Mouse (Mus musculus) spleen, postnatal 0 days (tissue): ENCODE data around the gene Rtn2. TPM values are rescaled to one million over a fixed set of nuclear protein-coding genes. Genes with fewer than 3 reads are reported as not detected.

Experiments used
- polyA plus RNA-seq: library from polyadenylated mRNA; unstranded; fragments of >200 nt; fragmentation: Nextera tagmentation; extraction: Ambion mirVana; gene quantifications from 2 replicates; pipeline ENCODE4 v1.2.1, GENCODE M21; 2015

Gene Rtn2
- 4.2 and 4.7 TPM in 2 replicates for polyA plus RNA-seq

DNA sequence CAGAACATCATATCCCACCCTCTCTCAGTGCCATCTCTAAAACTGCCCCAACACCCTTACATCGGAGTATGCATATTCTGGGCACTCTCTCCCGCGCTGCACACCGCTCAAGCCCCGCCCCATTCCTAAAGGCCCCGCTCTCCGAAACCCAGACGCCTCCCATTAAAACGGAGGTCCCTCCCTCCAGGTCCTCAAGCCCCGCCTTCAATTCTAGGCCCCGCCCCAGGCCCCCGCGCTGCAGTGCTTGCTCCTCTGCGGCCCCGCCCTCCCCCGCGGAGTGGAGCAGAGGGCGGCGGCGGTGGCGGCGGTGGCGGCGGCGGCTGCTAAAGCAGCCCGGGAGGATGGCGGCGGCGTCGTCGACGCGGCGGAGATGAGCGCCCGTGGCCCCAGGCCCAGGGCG, at the start of gene Rtn2:
TSS of gene Rtn2 (plus strand) at position 240 of the 400 bp plus-strand sequence.

DNA sequence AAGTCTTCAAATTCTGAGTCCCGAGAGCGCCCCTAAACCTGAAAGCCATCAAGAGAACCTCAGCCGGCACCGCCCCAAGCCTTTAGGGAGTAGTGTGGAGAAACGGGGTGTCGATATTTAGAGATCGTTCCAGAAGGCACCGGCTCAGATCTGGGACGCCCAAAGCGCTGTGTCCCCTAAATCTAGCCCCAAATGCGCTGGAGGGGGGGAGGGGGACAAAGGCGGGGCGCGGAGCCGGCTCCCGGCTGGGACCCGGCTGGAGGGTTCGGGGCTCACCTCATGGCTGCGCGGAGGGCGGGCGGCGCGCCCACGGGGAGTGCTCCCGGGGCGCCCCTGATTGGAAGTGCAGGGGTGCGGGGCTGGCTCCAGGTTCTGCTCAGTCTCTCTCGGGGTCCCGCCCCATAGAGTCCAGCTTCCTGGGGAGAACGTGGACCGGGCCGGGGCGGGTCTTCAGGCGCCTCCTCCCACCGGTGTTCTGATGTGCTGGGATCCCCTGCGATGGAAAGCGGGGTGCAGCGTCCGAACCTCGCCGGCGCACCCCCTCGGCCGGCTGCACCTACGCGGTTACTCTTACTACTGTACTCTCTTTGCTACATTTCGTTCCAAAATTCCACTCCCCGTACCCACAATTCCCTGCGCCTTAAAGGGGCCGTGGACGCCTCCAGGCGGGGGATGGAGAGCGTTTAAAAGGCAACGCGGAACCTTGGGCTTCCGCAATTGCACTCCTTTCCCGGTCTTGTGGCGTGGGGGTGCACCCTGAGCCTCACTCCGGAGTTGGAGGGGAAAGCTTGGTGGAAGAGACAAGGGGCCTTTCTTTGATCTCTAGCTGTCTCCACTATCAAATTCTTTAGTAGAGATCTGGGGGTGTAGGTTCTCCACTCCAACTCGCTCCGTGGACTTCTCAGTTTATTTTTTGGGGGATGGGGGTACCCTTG, 10.9 kb upstream of the Rtn2 start, which contains the start of gene Vasp:
TSS of gene Vasp (minus strand) at position 580 of the 935 bp plus-strand sequence.

DNA sequence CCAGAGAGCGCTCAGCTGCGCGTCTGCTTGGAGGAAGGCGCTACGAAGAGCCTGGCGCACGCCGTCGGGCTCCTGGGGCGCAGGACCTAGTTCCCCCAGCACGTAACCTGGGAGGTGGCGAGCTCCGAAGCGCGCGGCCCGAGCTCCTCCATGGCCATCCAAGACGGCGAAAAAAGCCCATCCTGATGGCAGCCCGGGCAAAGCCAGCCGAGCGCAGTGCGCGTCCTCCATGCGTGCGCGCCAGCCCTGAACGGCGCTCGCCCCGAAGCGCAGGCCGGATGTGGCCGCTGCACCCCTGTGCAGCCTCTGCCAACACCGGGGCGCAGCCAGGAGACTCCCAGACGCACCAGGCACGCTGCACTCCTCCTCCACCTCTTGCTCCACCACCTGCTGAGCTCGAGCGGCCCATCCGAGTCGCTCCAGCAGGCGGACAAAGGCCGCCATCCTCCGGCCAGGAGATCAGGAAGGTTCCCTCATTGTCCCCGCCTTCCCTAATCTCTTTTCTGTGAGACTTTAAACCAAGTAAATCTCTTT, 2.8 kb upstream of the Rtn2 start, which contains the start of gene Ppm1n:
TSS of gene Ppm1n (minus strand) at position 484 of the 534 bp plus-strand sequence.

DNA sequence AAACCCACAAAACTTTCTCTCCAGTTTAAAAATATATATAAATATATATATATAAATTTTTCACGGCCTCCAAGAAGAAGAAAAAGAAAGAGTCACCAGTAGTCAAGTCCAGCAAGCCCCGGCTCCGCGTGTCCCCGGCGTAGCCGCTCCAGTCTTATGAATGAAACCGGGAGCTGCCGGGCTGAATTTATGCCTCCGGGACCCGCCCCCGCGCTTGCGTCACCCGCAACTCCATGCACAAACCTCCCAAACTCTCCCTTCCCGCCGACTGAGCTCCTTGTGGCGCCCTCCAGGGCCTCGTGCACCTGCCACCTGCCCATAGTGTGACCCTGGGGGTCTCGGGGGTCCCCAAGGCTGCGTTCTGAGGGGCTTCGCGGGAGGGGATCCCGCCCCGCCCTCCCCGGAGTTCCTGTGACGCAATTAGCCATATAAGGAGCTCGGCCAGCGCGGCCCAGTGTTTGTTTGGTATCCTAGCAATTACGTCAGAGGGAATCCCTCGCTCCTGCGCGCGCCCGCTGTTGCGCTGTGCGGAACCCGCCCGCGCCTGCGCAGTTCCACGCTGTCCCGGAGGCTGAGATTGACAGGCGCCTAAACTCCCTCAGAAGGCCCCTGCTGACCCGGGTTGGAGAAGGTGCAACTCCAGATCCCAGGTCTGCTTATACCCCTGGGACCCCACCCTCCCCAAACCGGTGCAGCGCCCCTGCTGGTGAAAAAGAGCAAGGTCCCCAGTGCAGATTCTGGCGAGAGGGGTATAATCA, 27.6 kb downstream of the Rtn2 start, which contains the start of gene Fosb:
TSS of gene Fosb (minus strand) at position 168 of the 758 bp plus-strand sequence.

GRCm38 (mm10) chr7:19344237-19344847, 61.9 kb downstream of the Rtn2 start, which contains the start of gene Ercc1:
TSS of gene Ercc1 (plus strand) at chr7:19344778.

Other genes with a start within 250 kb of the Rtn2 start
- not detected in 2 replicates for gene Rsph6a, start 227.9 kb upstream of the Rtn2 start, polyA plus RNA-seq
- 5.5 and 7.2 TPM in 2 replicates for gene Dmwd, start 206.4 kb upstream of the Rtn2 start, polyA plus RNA-seq
- gene Dmpk, start 198.8 kb upstream of the Rtn2 start, polyA plus RNA-seq = 9.4 and 11.5 TPM in 2 replicates
- gene Six5, start 188.0 kb upstream of the Rtn2 start, polyA plus RNA-seq = 1.4 and 2.4 TPM in 2 replicates
- gene Gm4969, start 164.3 kb upstream of the Rtn2 start, polyA plus RNA-seq = 0.25 and 0.51 TPM in 2 replicates
- gene Fbxo46, start 162.8 kb upstream of the Rtn2 start, polyA plus RNA-seq = 7.2 and 8.3 TPM in 2 replicates
- gene Qpctl, start 133.3 kb upstream of the Rtn2 start, polyA plus RNA-seq = 6.5 and 7.0 TPM in 2 replicates
- gene Snrpd2, start 132.9 kb upstream of the Rtn2 start, polyA plus RNA-seq = 84.5 and 92.5 TPM in 2 replicates
- gene Gipr, start 116.5 kb upstream of the Rtn2 start, polyA plus RNA-seq = 0.04 and 0.06 TPM in 2 replicates
- gene Eml2, start 106.2 kb upstream of the Rtn2 start, polyA plus RNA-seq = 3.9 and 5.1 TPM in 2 replicates
- gene Gpr4, start 70.1 kb upstream of the Rtn2 start, polyA plus RNA-seq = 0.59 and 0.81 TPM in 2 replicates
- 14.7 and 14.8 TPM in 2 replicates for gene Opa3, start 54.3 kb upstream of the Rtn2 start, polyA plus RNA-seq
- 71.2 and 86.4 TPM in 2 replicates for gene Vasp, start 10.8 kb upstream of the Rtn2 start, polyA plus RNA-seq
- gene Ppm1n, start 2.6 kb upstream of the Rtn2 start, polyA plus RNA-seq = 0.18 and 0.19 TPM in 2 replicates
- gene Fosb, start 27.4 kb downstream of the Rtn2 start, polyA plus RNA-seq = 0.07 TPM in 1 of 2 replicates, not detected in the other
- 25.0 and 25.6 TPM in 2 replicates for gene Ercc1, start 62.2 kb downstream of the Rtn2 start, polyA plus RNA-seq
- 14.4 and 16.6 TPM in 2 replicates for gene Cd3eap, start 76.9 kb downstream of the Rtn2 start, polyA plus RNA-seq
- 1.8 and 2.3 TPM in 2 replicates for gene Ppp1r13l, start 77.1 kb downstream of the Rtn2 start, polyA plus RNA-seq
- gene Ercc2, start 99.4 kb downstream of the Rtn2 start, polyA plus RNA-seq = 7.3 and 9.0 TPM in 2 replicates
- 0.65 and 0.82 TPM in 2 replicates for gene Klc3, start 121.5 kb downstream of the Rtn2 start, polyA plus RNA-seq
- gene Ckm, start 122.2 kb downstream of the Rtn2 start, polyA plus RNA-seq = 0.96 and 1.4 TPM in 2 replicates
- 2.9 and 3.6 TPM in 2 replicates for gene Mark4, start 176.2 kb downstream of the Rtn2 start, polyA plus RNA-seq
- gene Exoc3l2, start 180.7 kb downstream of the Rtn2 start, polyA plus RNA-seq = 1.3 and 2.0 TPM in 2 replicates
- gene Bloc1s3, start 225.7 kb downstream of the Rtn2 start, polyA plus RNA-seq = 1.6 and 2.5 TPM in 2 replicates
- gene Trappc6a, start 225.8 kb downstream of the Rtn2 start, polyA plus RNA-seq = 57.5 and 68.7 TPM in 2 replicates
- gene Nkpd1, start 235.2 kb downstream of the Rtn2 start, polyA plus RNA-seq = 0.08 TPM in 1 of 2 replicates, not detected in the other